Mouse (Mus musculus) MEL (cell line): ENCODE measurements at regions not wholly inside any gene's neighbourhood (a gene's known extent, or its start where the extent isn't known, plus 50 kb on each side); places are given as distances from the start of the nearest gene placed in this dataset.

Experiments used
- BHLHE40 ChIP-seq: IDR thresholded peaks from 2 replicates; pipeline ENCODE4 v1.6.1; 2012; ENCODE audit warnings: low read depth, mild to moderate bottlenecking, inconsistent platforms, low read length, improper control_type of control experiment, borderline replicate concordance
- CHD2 ChIP-seq: IDR thresholded peaks from 2 replicates; pipeline ENCODE4 v1.6.1; 2011; ENCODE audit warnings: low read length, improper control_type of control experiment
- CTCF ChIP-seq, 3 experiments: IDR thresholded peaks in 2 of 3; conservative IDR thresholded peaks in 1 of 3; 2 replicates each; pipeline ENCODE4 v1.5.1; 2011 to 2012; ENCODE audit warnings: low read length in 3 of 3, low read depth in 2 of 3, mild to moderate bottlenecking in 2 of 3, improper control_type of control experiment in 1 of 3, inconsistent platforms in 1 of 3, mixed read lengths in 1 of 3, moderate library complexity in 1 of 3; ENCODE audit not compliant: control insufficient read depth in 1 of 3, insufficient read depth in 1 of 3, poor library complexity in 1 of 3, severe bottlenecking in 1 of 3
- ETS1 ChIP-seq: IDR thresholded peaks from 2 replicates; pipeline ENCODE4 v1.6.1; 2012; ENCODE audit warnings: low read depth, mild to moderate bottlenecking, inconsistent platforms, low read length, improper control_type of control experiment, moderate library complexity
- KAT2A ChIP-seq: conservative IDR thresholded peaks from 2 replicates; pipeline ENCODE4 v1.6.1; 2012; ENCODE audit warnings: low read depth, low read length, improper control_type of control experiment, inconsistent platforms
- MAX ChIP-seq: IDR thresholded peaks from 2 replicates; pipeline ENCODE4 v1.6.1; 2011; ENCODE audit warnings: low read length, improper control_type of control experiment
- MEF2A ChIP-seq: IDR thresholded peaks from 2 replicates; pipeline ENCODE4 v1.6.1; 2014; ENCODE audit warnings: low read depth, mild to moderate bottlenecking, inconsistent platforms, low read length, improper control_type of control experiment; ENCODE audit not compliant: poor library complexity, insufficient replicate concordance, severe bottlenecking; ENCODE audit errors: extremely low read depth
- NELFE ChIP-seq: IDR thresholded peaks from 2 replicates; pipeline ENCODE4 v1.6.1; 2011; ENCODE audit warnings: low read depth, low read length, improper control_type of control experiment
- POLR2A ChIP-seq, 2 experiments: IDR thresholded peaks; 2 replicates each; pipeline ENCODE4 v1.6.1; 2011 to 2012; ENCODE audit warnings: low read length in 2 of 2, mild to moderate bottlenecking in 2 of 2, control low read depth in 1 of 2, improper control_type of control experiment in 1 of 2, low read depth in 1 of 2, moderate library complexity in 1 of 2; ENCODE audit not compliant: control insufficient read depth in 1 of 2, insufficient read depth in 1 of 2, poor library complexity in 1 of 2
- POLR2AphosphoS5 ChIP-seq: IDR thresholded peaks from 2 replicates; pipeline ENCODE4 v1.6.1; 2012; ENCODE audit warnings: low read depth, borderline replicate concordance, mild to moderate bottlenecking, inconsistent platforms, low read length, moderate library complexity, mixed read lengths

DNA sequence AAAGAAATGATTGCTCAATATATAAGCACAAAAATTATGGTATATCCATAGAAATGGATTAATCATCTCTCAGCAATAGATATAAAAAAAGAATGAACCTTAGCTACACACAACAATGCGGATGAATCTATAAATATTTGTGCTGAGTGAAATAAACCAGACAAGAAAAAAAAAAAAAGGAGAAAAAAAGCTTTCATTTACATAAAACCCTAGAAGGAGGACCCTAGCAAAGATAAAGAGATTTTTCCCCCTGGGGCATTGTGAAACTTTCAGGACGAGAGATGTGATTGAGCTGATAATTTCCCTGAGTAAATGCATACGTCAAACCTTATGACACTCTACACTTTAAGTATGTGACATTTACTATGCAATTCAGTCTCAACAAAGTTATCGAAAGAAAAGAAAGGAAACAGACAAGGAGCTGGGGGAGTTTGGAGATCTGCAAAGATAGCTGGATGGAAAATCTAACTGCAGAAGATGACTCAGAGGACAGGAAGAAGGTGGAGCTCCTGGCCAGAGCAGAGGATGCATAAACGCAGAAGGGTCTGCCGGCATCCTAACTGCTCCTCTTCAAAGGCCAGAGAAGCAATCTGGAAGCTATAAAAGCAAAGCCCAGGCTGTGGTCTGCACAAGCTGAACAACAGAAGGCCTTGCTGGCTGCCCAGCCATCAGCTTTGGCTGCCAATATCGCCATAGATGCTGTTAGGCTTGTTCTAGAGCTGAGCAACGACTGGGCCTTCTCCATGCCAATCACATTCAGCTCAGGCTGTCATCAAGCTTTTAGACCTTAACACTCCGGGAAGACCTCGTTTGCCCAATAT, 115.6 kb upstream of the Nabp1 start:
- TF ChIP-seq MEF2A = no peak
- no peak for TF ChIP-seq MAX
- TF ChIP-seq CTCF (IDR thresholded peaks at IDR 0.05 in 2 of 3, conservative IDR thresholded peaks at IDR 0.05 in 1 of 3; ENCODE audit: control insufficient read depth in 1 of 3, insufficient read depth in 1 of 3, low read depth in 2 of 3, low read length in 3 of 3, poor library complexity in 1 of 3, severe bottlenecking in 1 of 3) = no peak
- no peak for TF ChIP-seq CHD2
- no peak for TF ChIP-seq POLR2AphosphoS5
- no peak for TF ChIP-seq KAT2A
- no peak for TF ChIP-seq NELFE
- TF ChIP-seq BHLHE40 = no peak
- TF ChIP-seq POLR2A (IDR thresholded peaks at IDR 0.05; ENCODE audit: control insufficient read depth in 1 of 2, insufficient read depth in 1 of 2, low read depth in 1 of 2, low read length in 2 of 2, poor library complexity in 1 of 2) = no peak
- no peak for TF ChIP-seq ETS1
